Mouse (Mus musculus): Measurements from ENCODE around the gene Olfr1386.
"Not testable (repeated sequence)": the region's sequence is repeated elsewhere in the genome, so short reads cannot be mapped to it uniquely, and the experiment has no call there.

Gene Olfr1386

GRCm38 (mm10) chr11:49464746-49465145, at the start of gene Olfr1386:
Olfr1386 (plus strand) TSS chr11:49465046.
- not testable (repeated sequence) for DNase-seq (ENCODE audit: low spot score)

- DNase-seq (ENCODE audit: low spot score), result no peak
Observed at GRCm38 (mm10) chr11:49422767-49423166, 42.1 kb upstream of the Olfr1386 start, which contains the start of gene Olfr1389. Olfr1389 (plus strand) TSS chr11:49423067.

- DNase-seq (ENCODE audit: low spot score), result no peak
Observed at GRCm38 (mm10) chr11:49425257-49425927, 39.5 kb upstream of the Olfr1386 start.

- no peak for DNase-seq (ENCODE audit: low spot score)
Observed at GRCm38 (mm10) chr11:49429641-49430040, 35.2 kb upstream of the Olfr1386 start.

GRCm38 (mm10) chr11:49436411-49436810, 28.4 kb upstream of the Olfr1386 start, which contains the start of gene Olfr1388:
Olfr1388 (plus strand) TSS chr11:49436624.
- no peak for DNase-seq (ENCODE audit: low spot score)

GRCm38 (mm10) chr11:49455043-49455442, 9.8 kb upstream of the Olfr1386 start, which contains the start of gene Olfr1387:
Olfr1387 (plus strand) TSS chr11:49455343.
- DNase-seq (ENCODE audit: low spot score), result no peak

GRCm38 (mm10) chr11:49485973-49486372, 21.1 kb downstream of the Olfr1386 start:
- no peak for DNase-seq (ENCODE audit: low spot score)

- DNase-seq (ENCODE audit: low spot score), result not testable (repeated sequence)
Observed at GRCm38 (mm10) chr11:49488770-49489169, 23.9 kb downstream of the Olfr1386 start, which contains the start of gene Olfr1385. Olfr1385 (plus strand) TSS chr11:49489070.

GRCm38 (mm10) chr11:49518086-49518485, 53.2 kb downstream of the Olfr1386 start:
- DNase-seq (ENCODE audit: low spot score), result no peak

GRCm38 (mm10) chr11:49519348-49519747, 54.5 kb downstream of the Olfr1386 start, which contains the start of gene Olfr1383:
Olfr1383 (plus strand) TSS chr11:49519648.
- no peak for DNase-seq (ENCODE audit: low spot score)
